Mouse (Mus musculus) MEL-GATA-1-ER (cell line): ENCODE data around the gene Usp43.
A peak's percentile ranks its signal among the peaks of the same experiment; 100 is the strongest.

Source experiments
- DNase-seq: peaks from one replicate; pipeline ENCODE4 v3.0.0-alpha.2; 2012; ENCODE audit warnings: low read depth; ENCODE audit errors: extremely low read depth

Gene Usp43

GRCm38 (mm10) chr11:67921827-67922754 lies at the start of gene Usp43:
TSS of gene Usp43 (minus strand) at chr11:67922153.
- DNase-seq, result no peak

- no peak for DNase-seq
These were observed 45.9 kb upstream of the Usp43 start for GRCm38 (mm10) chr11:67967831-67968230.

- DNase-seq, result peak; percentile 53
These were observed 44.2 kb upstream of the Usp43 start, which contains the start of gene Stx8 for GRCm38 (mm10) chr11:67965905-67966878. TSS of gene Stx8 (plus strand) at chr11:67966193.

- no peak for DNase-seq
These were observed 43.4 kb upstream of the Usp43 start, which contains the start of gene Cfap52 for GRCm38 (mm10) chr11:67965242-67965883. TSS of gene Cfap52 (minus strand) at chr11:67965651.

GRCm38 (mm10) chr11:67964110-67964509 lies 42.2 kb upstream of the Usp43 start:
- no peak for DNase-seq

- no peak for DNase-seq
These were observed 32.5 kb upstream of the Usp43 start for GRCm38 (mm10) chr11:67954413-67954812.

- no peak for DNase-seq
These were observed 31.7 kb upstream of the Usp43 start for GRCm38 (mm10) chr11:67953604-67954003.

- no peak for DNase-seq
These were observed 27.5 kb upstream of the Usp43 start for GRCm38 (mm10) chr11:67949475-67949874.

GRCm38 (mm10) chr11:67948229-67948628 lies 26.3 kb upstream of the Usp43 start:
- DNase-seq, result no peak

- no peak for DNase-seq
These were observed 10.2 kb upstream of the Usp43 start for GRCm38 (mm10) chr11:67932156-67932555.

- no peak for DNase-seq
These were observed 4.5 kb upstream of the Usp43 start for GRCm38 (mm10) chr11:67926348-67927055.

- no peak for DNase-seq
These were observed 3.0 kb upstream of the Usp43 start for GRCm38 (mm10) chr11:67925000-67925399.

- no peak for DNase-seq
These were observed 1.8 kb upstream of the Usp43 start for GRCm38 (mm10) chr11:67923720-67924119.

GRCm38 (mm10) chr11:67922755-67923125 lies 787 bp upstream of the Usp43 start:
- no peak for DNase-seq

- no peak for DNase-seq
These were observed 694 bp downstream of the Usp43 start for GRCm38 (mm10) chr11:67921091-67921826.

- no peak for DNase-seq
These were observed 1.6 kb downstream of the Usp43 start for GRCm38 (mm10) chr11:67920226-67920960.

- no peak for DNase-seq
These were observed 2.4 kb downstream of the Usp43 start for GRCm38 (mm10) chr11:67919593-67919992.

GRCm38 (mm10) chr11:67917126-67917525 lies 4.8 kb downstream of the Usp43 start:
- DNase-seq, result no peak

GRCm38 (mm10) chr11:67911074-67911473 lies 10.9 kb downstream of the Usp43 start:
- no peak for DNase-seq
